Mouse (Mus musculus) kidney, embryonic 15.5 days (tissue): ENCODE data around the gene Hpn. TPM values are rescaled to one million over a fixed set of nuclear protein-coding genes. Genes with fewer than 3 reads are reported as not detected.
A peak's percentile ranks its signal among the peaks of the same experiment; 100 is the strongest.

Experiments
- ATAC-seq: fragments of 200-750 bp; cut with Nextera tagmentation; replicated peaks from 2 replicates; pipeline ENCODE4 v1.8.0; 2017; ENCODE audit warnings: moderate TSS enrichment; ENCODE audit not compliant: low FRiP score
- H3K27ac ChIP-seq: fragments of 300-500 bp; sonication (generic); 2 replicates; pipeline ENCODE4 v1.5.1; 2015; ENCODE audit warnings: mild to moderate bottlenecking, inconsistent platforms
- H3K27me3 ChIP-seq: fragments of 300-500 bp; sonication (generic); 2 replicates; pipeline ENCODE4 v1.6.1; 2015; ENCODE audit warnings: inconsistent platforms
- H3K36me3 ChIP-seq: fragments of 300-500 bp; sonication (generic); 2 replicates; pipeline ENCODE4 v1.6.1; 2015; ENCODE audit warnings: inconsistent platforms
- H3K4me1 ChIP-seq: fragments of 300-500 bp; sonication (generic); 2 replicates; pipeline ENCODE4 v1.6.1; 2015; ENCODE audit warnings: inconsistent platforms
- H3K4me2 ChIP-seq: fragments of 300-500 bp; sonication (generic); 2 replicates; pipeline ENCODE4 v1.6.1; 2015; ENCODE audit warnings: moderate library complexity, mild to moderate bottlenecking, inconsistent platforms
- H3K4me3 ChIP-seq: fragments of 300-500 bp; sonication (generic); replicated peaks from 2 replicates; pipeline ENCODE4 v1.5.1; 2015; ENCODE audit warnings: mild to moderate bottlenecking, inconsistent platforms
- H3K9ac ChIP-seq: fragments of 300-500 bp; sonication (generic); 2 replicates; pipeline ENCODE4 v1.6.1; 2015; ENCODE audit warnings: mild to moderate bottlenecking, inconsistent platforms
- H3K9me3 ChIP-seq: fragments of 300-500 bp; sonication (generic); replicated peaks from 2 replicates; pipeline ENCODE4 v1.6.1; 2016; ENCODE audit warnings: inconsistent platforms
- WGBS: fragments of 180-500 bp; shearing (Covaris S2); methylation state at CpG from one replicate; pipeline ENCODE4 v1.1.7; 2015; ENCODE audit warnings: mixed read lengths; 5-methylcytosine and 5-hydroxymethylcytosine counted together
- polyA plus RNA-seq: library from polyadenylated mRNA; unstranded; fragments of >200 nt; fragmentation: Nextera tagmentation; extraction: Ambion mirVana; gene quantifications from 2 replicates; pipeline ENCODE4 v1.2.1, GENCODE M21; 2015

Gene Hpn
- polyA plus RNA-seq, 1 experiment from 2014 or later, result 45.0 TPM

DNA sequence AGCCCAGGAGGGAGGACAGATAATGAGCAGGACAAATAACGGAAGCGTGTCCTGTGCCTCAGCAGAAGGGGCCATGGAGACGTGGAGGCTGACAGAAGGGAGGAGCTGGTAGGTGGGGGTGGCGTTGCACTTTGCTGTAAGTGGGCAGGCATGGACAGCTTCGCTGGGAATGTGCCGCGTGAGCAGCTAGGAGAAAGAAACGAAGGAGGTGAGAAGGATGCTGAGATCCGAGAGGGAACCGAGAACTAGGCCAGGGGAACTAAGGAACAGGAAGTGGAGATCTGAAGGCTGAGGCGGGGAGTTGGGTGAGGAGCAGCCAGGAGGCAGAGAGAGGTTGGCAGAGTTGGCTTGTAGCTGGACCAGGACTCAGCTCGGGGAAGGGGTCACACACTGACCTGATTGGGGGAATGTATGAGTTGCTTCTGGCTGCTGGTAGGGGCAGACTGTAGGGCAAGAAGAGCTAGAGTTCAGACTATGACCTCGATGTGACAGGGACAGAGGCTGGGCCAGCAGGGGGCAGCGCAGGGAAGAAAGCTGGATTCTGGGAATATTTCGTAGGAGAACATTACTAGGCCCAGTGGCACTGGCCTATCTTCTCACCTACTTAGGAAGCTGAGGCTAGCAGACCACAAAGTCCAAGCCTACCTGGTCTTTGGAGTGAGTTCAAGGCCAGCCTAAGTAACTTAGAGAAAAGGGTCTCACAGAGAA is 9.9 kb downstream of the Hpn start:
- ATAC-seq, result no peak
- Histone ChIP-seq H3K27me3 (no peaks in the 10 kb centered on the region), H3K4me3 (no peak overlapping the region), H3K9me3 (no peaks in the 10 kb centered on the region), H3K4me2 (no peak overlapping the region), H3K36me3 (no peaks in the 10 kb centered on the region), H3K9ac (no peak overlapping the region), H3K27ac (no peak overlapping the region), H3K4me1 (peaks cover 13% of the 10 kb centered on the region; the same call in 1 of the 2 replicates)
- 56% methylated on average over 15 of the region's 15 CpGs for WGBS

DNA sequence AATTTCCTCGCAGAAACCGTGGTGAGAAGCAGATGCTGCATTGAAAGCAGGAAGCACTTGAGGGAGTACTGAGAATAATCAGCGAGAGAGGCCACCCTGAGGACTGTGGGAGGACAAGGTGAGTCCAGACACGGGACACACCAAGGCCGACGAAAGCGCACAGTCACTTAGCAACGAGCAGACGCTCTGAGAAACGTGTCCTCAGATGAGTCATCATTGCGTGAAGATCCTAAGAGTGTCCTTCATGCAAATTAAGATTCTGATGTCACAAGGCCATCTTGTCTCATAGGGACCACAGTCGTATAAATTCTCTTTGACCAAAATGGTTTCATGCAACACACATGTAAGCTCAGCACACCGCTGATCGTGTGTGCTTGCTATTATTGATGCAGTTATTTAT is 14.3 kb downstream of the Hpn start:
- no peak overlapping the region for H3K27ac ChIP-seq
- peaks cover 14% of the 10 kb centered on the region for H3K4me1 ChIP-seq
- H3K36me3 ChIP-seq, result no peaks in the 10 kb centered on the region
- H3K9ac ChIP-seq, result no peak overlapping the region
- no peak overlapping the region for H3K4me3 ChIP-seq
- H3K4me2 ChIP-seq, result no peak overlapping the region
- 77% methylated on average over 14 of the region's 14 CpGs for WGBS
- H3K27me3 ChIP-seq, result no peaks in the 10 kb centered on the region
- no peaks in the 10 kb centered on the region for H3K9me3 ChIP-seq
- no peak for ATAC-seq

DNA sequence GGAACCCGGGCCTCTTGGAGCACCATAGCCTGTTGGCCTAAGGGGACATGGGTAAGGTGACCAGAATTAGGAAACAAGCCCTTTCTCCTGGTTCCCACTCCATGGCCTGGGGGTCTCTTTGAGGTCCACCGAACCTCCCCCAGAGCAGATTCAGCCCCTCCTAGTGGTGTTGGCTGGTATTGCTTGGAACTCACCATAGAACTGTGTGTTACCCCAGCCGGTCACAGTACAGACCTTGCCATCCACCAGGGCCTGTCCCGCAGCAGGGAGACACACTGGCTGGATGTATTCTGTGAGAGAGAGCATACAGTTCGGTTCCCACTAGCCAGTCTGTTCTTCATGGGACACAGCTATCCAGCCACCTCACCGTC is 15.5 kb downstream of the Hpn start:
- H3K9ac ChIP-seq, result no peak overlapping the region
- no peak overlapping the region for H3K27ac ChIP-seq
- WGBS, result 93% methylated on average over 6 of the region's 6 CpGs
- H3K9me3 ChIP-seq, result no peaks in the 10 kb centered on the region
- no peaks in the 10 kb centered on the region for H3K36me3 ChIP-seq
- no peaks in the 10 kb centered on the region for H3K27me3 ChIP-seq
- peaks cover 8% of the 10 kb centered on the region for H3K4me1 ChIP-seq
- ATAC-seq, result no peak
- no peak overlapping the region for H3K4me3 ChIP-seq
- no peak overlapping the region for H3K4me2 ChIP-seq

DNA sequence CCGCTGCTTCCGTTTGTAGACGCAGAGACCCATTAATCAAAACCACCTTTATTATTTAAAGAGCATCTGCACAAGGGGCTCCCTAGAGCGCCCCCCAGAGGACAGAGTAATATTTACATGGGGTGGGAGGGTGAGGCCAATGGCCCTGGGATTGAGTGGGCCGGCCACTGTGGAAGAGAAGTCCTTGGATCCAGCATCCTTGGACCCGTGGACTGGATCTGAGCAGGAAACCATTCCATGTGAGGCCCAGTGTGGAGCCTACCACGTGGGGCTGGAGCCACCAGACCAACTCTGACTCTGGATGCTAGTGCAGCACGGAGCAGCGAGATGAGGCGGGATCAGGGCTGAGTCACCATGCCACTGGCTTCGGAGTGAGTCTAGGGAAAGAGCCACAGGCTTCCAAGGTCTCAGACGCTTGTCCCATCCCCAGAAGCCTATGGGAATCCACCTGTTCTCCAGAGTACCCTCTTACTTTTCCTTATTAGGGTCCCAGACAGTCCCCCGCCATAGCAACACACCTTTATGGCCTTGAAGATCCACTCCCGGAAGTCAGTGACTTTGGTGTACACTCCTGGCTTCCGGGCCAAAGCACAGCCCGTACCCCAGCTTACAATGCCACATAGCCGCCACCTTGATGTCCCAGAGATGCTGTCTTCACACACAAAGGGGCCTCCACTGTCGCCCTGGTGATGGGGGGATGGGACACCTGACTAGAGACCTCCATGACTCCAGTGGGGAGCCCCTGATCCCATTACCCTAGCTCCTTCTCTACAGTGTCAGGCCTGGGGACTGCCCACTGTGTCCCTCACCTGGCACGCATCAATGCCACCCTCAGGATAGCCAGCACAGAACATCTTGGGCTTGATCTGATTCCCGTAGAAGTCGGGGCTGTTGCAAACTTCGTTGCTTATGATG is 16.1 kb downstream of the Hpn start:
- WGBS, result 76% methylated on average over 22 of the region's 22 CpGs
- ATAC-seq, result 0 out of 2 replicates have a peak, but pooled peaks have one; percentile 16
- Histone ChIP-seq H3K4me2 (no peak overlapping the region), H3K27me3 (no peaks in the 10 kb centered on the region), H3K9ac (no peak overlapping the region), H3K9me3 (no peaks in the 10 kb centered on the region), H3K4me3 (no peak overlapping the region), H3K36me3 (no peaks in the 10 kb centered on the region), H3K27ac (no peak overlapping the region), H3K4me1 (peaks cover 8% of the 10 kb centered on the region)

DNA sequence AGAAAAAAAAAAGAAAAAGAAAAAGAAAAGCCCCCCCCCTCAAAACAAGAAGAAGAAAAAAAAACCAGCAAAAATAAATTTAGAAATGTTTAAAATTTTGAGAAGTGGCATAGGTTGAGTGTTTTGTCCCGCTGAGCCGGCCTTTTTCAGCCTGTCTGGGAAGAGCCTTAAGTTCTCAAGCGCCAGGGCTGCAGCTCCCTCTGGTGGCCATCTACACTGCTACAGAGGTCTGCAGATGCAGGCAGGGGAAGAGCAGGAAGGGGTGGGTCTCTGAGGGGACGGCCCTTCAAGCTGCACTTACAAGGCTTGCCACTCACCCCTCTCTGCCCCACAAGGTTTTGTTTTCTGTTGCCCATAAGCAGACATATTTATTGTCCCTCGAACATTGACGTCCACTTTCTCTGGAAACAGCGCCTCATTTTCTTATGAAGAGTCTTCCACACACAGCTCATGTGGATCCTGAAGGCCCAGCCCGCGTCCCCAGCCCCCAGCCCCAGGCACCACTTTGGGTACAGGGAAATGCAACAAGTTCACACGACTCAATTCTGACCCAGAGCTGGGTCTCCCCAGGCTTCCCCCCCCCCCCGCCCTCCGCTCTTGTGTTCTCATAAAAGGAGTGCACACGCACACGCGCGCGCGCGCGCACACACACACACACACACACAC is 17.4 kb downstream of the Hpn start:
- 45% methylated on average over 20 of the region's 20 CpGs for WGBS
- Histone ChIP-seq H3K4me2 (peak overlapping the region; percentile 53), H3K27me3 (no peaks in the 10 kb centered on the region), H3K9me3 (no peaks in the 10 kb centered on the region), H3K4me3 (peak overlapping the region; percentile 28), H3K9ac (no peak overlapping the region), H3K4me1 (peaks cover 8% of the 10 kb centered on the region), H3K36me3 (no peaks in the 10 kb centered on the region), H3K27ac (no peak overlapping the region)
- ATAC-seq, result peak; percentile 95

DNA sequence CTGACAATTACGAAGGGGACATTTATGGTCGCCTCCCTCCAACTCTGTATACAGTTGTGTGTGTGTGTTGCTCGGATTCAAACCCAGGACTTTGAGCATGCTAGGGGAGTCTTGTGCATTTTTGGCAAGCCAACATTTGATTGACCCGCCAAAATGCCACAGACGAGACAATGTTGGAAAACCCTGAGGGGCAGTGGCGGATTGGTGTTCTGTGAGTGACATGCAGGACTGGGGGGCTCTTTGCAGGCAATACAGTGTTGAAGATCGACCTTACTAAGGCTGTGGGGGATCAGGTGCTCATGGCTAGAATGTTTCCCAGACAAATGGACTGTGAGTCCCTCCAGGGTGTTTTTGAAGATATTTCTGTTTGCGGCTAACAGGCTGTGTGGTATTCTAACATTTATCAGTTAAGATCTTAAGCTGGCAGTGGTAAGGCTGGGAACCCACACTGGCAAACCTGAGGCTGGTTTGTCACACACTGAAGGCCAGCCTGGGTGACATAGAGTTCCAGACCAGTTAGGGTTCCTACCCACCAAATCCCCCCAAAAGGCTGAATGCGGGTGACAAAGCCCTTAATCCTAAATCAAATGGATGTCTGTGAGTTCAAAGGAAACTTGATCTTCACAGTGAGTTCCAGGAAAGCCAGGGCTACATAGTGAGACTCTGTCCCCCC is 18.1 kb downstream of the Hpn start:
- ATAC-seq, result no peak
- WGBS, result 73% methylated on average over 9 of the region's 9 CpGs
- no peak overlapping the region for H3K4me3 ChIP-seq

DNA sequence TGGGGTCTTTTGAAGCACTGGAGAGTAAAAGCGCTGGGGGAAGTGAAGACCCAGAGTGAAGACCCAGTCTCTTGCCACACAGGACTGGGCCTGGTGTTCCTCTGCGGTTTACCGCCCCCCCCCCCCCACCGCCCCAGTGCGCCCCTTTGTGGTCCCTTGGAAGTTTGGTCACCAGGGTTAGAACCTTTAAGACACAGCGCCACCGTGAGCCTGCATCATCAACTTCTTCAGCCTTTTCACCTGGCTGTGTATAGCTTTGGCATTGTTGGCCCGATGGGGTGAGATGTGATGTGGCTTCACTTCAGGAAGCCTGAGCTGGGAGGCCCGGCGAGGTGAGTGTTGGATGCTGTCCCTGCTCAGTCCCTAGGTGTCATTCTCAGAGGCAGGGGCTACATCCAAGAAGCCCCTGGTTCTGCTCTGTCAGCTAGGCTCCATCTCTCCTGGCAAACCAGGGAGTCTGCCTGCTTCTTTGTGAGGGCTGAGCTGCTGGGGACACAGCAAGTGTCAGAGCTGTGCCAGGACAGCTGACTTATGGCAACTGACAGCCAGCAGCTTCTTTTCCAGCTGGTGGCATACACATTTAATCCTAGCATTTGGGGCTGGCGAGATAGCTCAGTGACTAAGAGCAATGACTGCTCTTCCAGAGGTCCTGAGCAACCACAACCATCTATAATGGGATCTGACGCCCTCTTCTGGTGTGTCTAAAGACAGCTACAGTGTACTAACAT is 20.2 kb downstream of the Hpn start:
- no peaks in the 10 kb centered on the region for H3K9me3 ChIP-seq
- H3K4me1 ChIP-seq, result peaks cover 8% of the 10 kb centered on the region
- H3K36me3 ChIP-seq, result no peaks in the 10 kb centered on the region
- WGBS, result 33% methylated on average over 12 of the region's 12 CpGs
- no peak overlapping the region for H3K27ac ChIP-seq
- no peak overlapping the region for H3K4me3 ChIP-seq
- no peak overlapping the region for H3K9ac ChIP-seq
- no peaks in the 10 kb centered on the region for H3K27me3 ChIP-seq
- ATAC-seq, result no peak
- no peak overlapping the region for H3K4me2 ChIP-seq

More for the DNA sequence above, 18.1 kb downstream of the Hpn start:
- no peaks in the 10 kb centered on the region for H3K27me3 ChIP-seq
- no peaks in the 10 kb centered on the region for H3K36me3 ChIP-seq
- no peak overlapping the region for H3K4me2 ChIP-seq
- H3K4me1 ChIP-seq, result peaks cover 8% of the 10 kb centered on the region
- no peak overlapping the region for H3K27ac ChIP-seq
- H3K9ac ChIP-seq, result no peak overlapping the region
- H3K9me3 ChIP-seq, result no peaks in the 10 kb centered on the region

DNA sequence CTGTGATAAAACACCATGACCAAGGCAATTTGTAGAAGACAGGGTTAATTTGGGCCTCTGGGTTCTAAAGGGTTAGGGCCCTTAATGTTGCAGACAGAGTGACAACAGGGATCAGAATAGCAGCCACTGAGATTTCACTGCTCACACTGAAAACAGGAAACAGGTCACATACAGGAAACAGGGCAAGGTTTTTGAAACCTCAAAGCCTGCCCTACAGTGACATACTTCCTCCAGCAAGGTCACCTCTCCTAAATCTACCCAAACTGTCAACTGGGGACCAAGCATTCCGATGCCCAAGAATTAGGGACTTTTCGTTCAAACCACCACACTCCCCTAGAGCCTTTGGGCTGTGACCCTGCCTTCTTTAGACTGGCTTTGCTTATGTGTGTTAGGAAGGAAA is 25.4 kb downstream of the Hpn start:
- 64% methylated on average over 2 of the region's 2 CpGs for WGBS
- no peak for ATAC-seq
- Histone ChIP-seq H3K36me3 (no peaks in the 10 kb centered on the region), H3K4me3 (no peak overlapping the region), H3K9me3 (no peaks in the 10 kb centered on the region), H3K9ac (no peak overlapping the region), H3K27me3 (no peaks in the 10 kb centered on the region), H3K27ac (0 out of 2 replicates have a peak overlapping the region, but pooled peaks have one; percentile 48), H3K4me1 (peaks cover 5% of the 10 kb centered on the region), H3K4me2 (no peak overlapping the region)

DNA sequence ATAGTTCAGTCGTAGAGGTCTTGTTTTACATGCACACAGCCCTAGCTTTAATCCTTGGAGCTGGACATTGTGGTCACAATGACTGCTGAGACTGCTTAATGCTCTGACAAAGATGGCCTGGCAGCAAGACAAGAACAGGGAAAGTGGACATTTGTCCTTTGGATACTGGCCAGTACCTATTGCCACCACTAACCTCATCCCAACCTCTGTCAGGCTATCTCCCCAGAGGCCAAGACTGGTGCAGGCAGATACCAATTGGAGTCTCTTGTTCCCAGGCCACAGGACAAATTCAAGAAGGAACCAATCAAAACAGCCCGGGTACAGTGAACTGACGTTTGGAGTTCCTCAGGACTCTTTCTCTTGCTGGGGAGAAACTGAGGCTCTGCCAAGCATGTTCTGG is 26.9 kb downstream of the Hpn start:
- Histone ChIP-seq H3K27ac (no peak overlapping the region), H3K36me3 (no peaks in the 10 kb centered on the region), H3K27me3 (no peaks in the 10 kb centered on the region), H3K4me3 (no peak overlapping the region), H3K9me3 (no peaks in the 10 kb centered on the region), H3K9ac (no peak overlapping the region), H3K4me1 (peaks cover 12% of the 10 kb centered on the region), H3K4me2 (no peak overlapping the region)
- 75% methylated on average over 3 of the region's 3 CpGs for WGBS
- ATAC-seq, result no peak

DNA sequence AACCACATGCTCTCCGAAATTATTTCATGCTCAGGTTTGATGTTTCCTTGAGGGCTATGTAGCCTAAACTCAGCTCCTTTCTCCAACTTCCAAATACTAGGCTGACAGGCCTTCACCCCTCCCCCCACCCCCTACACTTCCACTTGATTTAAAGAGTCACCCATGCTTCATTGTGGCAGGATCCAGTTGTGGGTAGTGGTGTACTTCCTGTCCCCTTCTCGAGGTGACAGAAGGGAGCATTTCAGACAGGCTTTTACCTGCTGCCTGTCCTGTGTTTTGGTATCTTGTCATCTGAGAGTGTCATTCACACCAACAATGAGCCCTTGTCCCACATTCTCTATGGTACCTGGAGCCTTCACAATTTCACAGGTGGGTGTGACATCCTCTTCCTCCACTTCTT is 27.8 kb downstream of the Hpn start:
- Histone ChIP-seq H3K4me2 (no peak overlapping the region), H3K9me3 (no peaks in the 10 kb centered on the region), H3K9ac (no peak overlapping the region), H3K4me1 (peaks cover 12% of the 10 kb centered on the region), H3K27me3 (no peaks in the 10 kb centered on the region), H3K4me3 (no peak overlapping the region), H3K27ac (no peak overlapping the region), H3K36me3 (no peaks in the 10 kb centered on the region)
- no peak for ATAC-seq
- WGBS, result 37% methylated on average over 2 of the region's 2 CpGs

DNA sequence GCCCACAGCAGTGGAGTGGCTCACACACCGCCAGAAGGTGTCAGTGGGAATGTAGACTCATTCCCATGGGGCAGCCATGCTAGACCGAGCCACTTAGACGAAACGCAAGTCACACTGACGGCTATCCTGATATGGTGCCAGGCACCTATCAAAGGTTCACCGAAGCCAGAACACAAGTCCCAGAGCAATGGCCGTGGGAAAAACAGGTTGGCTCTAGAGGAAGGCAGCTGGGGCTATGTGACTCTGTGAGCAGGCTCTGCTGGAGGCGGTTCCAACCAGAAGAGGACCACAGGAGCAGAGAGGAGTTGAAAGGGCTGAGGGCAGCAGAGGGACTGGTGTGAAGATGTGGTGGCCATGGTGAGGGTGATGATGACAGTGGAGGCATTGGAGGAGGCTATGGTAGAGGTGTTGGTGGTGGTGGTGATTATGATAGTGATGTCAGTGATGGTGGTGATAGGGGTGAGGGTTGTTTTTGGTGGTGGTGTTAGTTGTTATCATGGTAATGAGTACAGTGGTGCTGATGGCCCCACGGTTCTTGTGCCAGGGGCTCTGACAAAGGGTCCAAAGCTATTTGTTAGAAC is 28.8 kb downstream of the Hpn start:
- no peak for ATAC-seq
- Histone ChIP-seq H3K36me3 (no peaks in the 10 kb centered on the region), H3K9ac (no peak overlapping the region), H3K9me3 (no peaks in the 10 kb centered on the region), H3K4me2 (no peak overlapping the region), H3K4me1 (peaks cover 12% of the 10 kb centered on the region), H3K4me3 (no peak overlapping the region), H3K27ac (no peak overlapping the region), H3K27me3 (no peaks in the 10 kb centered on the region)
- 90% methylated on average over 9 of the region's 9 CpGs for WGBS
